Mouse (Mus musculus) forebrain, embryonic 14.5 days (tissue): ENCODE measurements around the gene Ezr. TPM values are rescaled to one million over a fixed set of nuclear protein-coding genes. Genes with fewer than 3 reads are reported as not detected.

Experiments used
- ATAC-seq: fragments of 200-750 bp; cut with Nextera tagmentation; 2 replicates; pipeline ENCODE4 v1.8.0; 2017; ENCODE audit warnings: mild to moderate bottlenecking, moderate library complexity
- DNase-seq: peaks from one replicate; pipeline ENCODE4 v3.0.0-alpha.2; 2015; ENCODE audit warnings: low spot score
- H3K27ac ChIP-seq: fragments of 300-500 bp; sonication (generic); 2 replicates; pipeline ENCODE4 v1.5.1; 2014; ENCODE audit warnings: low read depth, mild to moderate bottlenecking, control low read depth, low read length, moderate library complexity
- H3K27me3 ChIP-seq: fragments of 300-500 bp; sonication (generic); replicated peaks from 2 replicates; pipeline ENCODE4 v1.6.1; 2014; ENCODE audit warnings: low read length, control low read depth, mixed read lengths; ENCODE audit not compliant: control insufficient read depth, insufficient read depth
- H3K36me3 ChIP-seq: fragments of 300-500 bp; sonication (generic); 2 replicates; pipeline ENCODE4 v1.6.1; 2014; ENCODE audit warnings: low read length, control low read depth; ENCODE audit not compliant: control insufficient read depth, insufficient read depth
- H3K4me1 ChIP-seq: fragments of 300-500 bp; sonication (generic); 2 replicates; pipeline ENCODE4 v1.6.1; 2014; ENCODE audit warnings: antibody characterized with exemption, low read length, control low read depth; ENCODE audit not compliant: control insufficient read depth, insufficient read depth
- H3K4me2 ChIP-seq: fragments of 300-500 bp; sonication (generic); 2 replicates; pipeline ENCODE4 v1.6.1; 2014; ENCODE audit warnings: mild to moderate bottlenecking, control low read depth, low read length
- H3K4me3 ChIP-seq: fragments of 300-500 bp; sonication (generic); 2 replicates; pipeline ENCODE4 v1.5.1; 2014; ENCODE audit warnings: low read depth, low read length, control low read depth
- H3K9ac ChIP-seq: fragments of 300-500 bp; sonication (generic); 2 replicates; pipeline ENCODE4 v1.6.1; 2014; ENCODE audit warnings: mild to moderate bottlenecking, low read length, control low read depth, moderate library complexity
- H3K9me3 ChIP-seq: fragments of 300-500 bp; sonication (generic); replicated peaks from 2 replicates; pipeline ENCODE4 v1.6.1; 2016; ENCODE audit warnings: low read length, control low read depth, mixed read lengths; ENCODE audit not compliant: control insufficient read depth
- WGBS: fragments of 180-500 bp; shearing (Covaris S2); extraction: QIAGEN DNeasy Blood & Tissue Kit; methylation state at CpG from one replicate; pipeline ENCODE4 v1.1.7; 2014; 5-methylcytosine and 5-hydroxymethylcytosine counted together
- polyA plus RNA-seq: library from polyadenylated mRNA; unstranded; fragments of >200 nt; fragmentation: Nextera tagmentation; extraction: Ambion mirVana; gene quantifications from 2 replicates; pipeline ENCODE4 v1.2.1, GENCODE M21; 2014

Gene Ezr
- 94.0 and 101 TPM in 2 replicates for polyA plus RNA-seq

- WGBS, result under 1% methylated on average over 50 of the region's 52 CpGs
- peak within 1 kb of the TSS; percentile 72 for H3K27ac ChIP-seq
- H3K36me3 ChIP-seq, result no peaks in the 10 kb centered on the region
- peak within 1 kb of the TSS; percentile 67 for H3K4me3 ChIP-seq
- peak within 1 kb of the TSS; percentile 95 for H3K4me2 ChIP-seq
- H3K9ac ChIP-seq, result peak within 1 kb of the TSS; percentile 78
- H3K4me1 ChIP-seq, result peaks cover 6% of the 10 kb centered on the region
- peak; percentile 90 for DNase-seq
- no peaks in the 10 kb centered on the region for H3K9me3 ChIP-seq
- peak; percentile 85 for ATAC-seq
- no peaks in the 10 kb centered on the region for H3K27me3 ChIP-seq
These were observed at the start of gene Ezr for GRCm38 (mm10) chr17:6782611-6783005. TSS of gene Ezr (minus strand) at chr17:6782784.

GRCm38 (mm10) chr17:6830004-6830592 is 47.5 kb upstream of the Ezr start:
- WGBS, result 68% methylated on average over 1 of the region's 1 CpGs
- DNase-seq (no peak), ATAC-seq (no peak)
- Histone ChIP-seq H3K36me3 (no peaks in the 10 kb centered on the region), H3K9ac (no peak overlapping the region), H3K27ac (no peak overlapping the region), H3K4me1 (peaks cover 9% of the 10 kb centered on the region; the same call in 1 of the 2 replicates), H3K27me3 (no peaks in the 10 kb centered on the region), H3K9me3 (no peaks in the 10 kb centered on the region), H3K4me2 (no peak overlapping the region), H3K4me3 (no peak overlapping the region)

- H3K9ac ChIP-seq, result peak overlapping the region; percentile 73
- 83% methylated on average over 7 of the region's 7 CpGs for WGBS
- H3K27ac ChIP-seq, result peak overlapping the region; percentile 95
- peak overlapping the region; percentile 46 for H3K4me3 ChIP-seq
- H3K36me3 ChIP-seq, result no peaks in the 10 kb centered on the region
- H3K4me2 ChIP-seq, result peak overlapping the region; percentile 79
- ATAC-seq (no peak), DNase-seq (no peak)
- H3K9me3 ChIP-seq, result no peaks in the 10 kb centered on the region
- H3K4me1 ChIP-seq, result peaks cover 9% of the 10 kb centered on the region; the same call in 1 of the 2 replicates
- H3K27me3 ChIP-seq, result no peaks in the 10 kb centered on the region
These were observed 46.1 kb upstream of the Ezr start for GRCm38 (mm10) chr17:6828531-6829150.

- WGBS, result 2% methylated on average over 64 of the region's 64 CpGs
- Histone ChIP-seq H3K9me3 (no peaks in the 10 kb centered on the region), H3K27ac (peak overlapping the region; percentile 95), H3K4me3 (peak overlapping the region; percentile 46), H3K4me1 (peaks cover 9% of the 10 kb centered on the region; the same call in 1 of the 2 replicates), H3K9ac (peak overlapping the region; percentile 73), H3K27me3 (no peaks in the 10 kb centered on the region), H3K4me2 (peak overlapping the region; percentile 79), H3K36me3 (no peaks in the 10 kb centered on the region)
- DNase-seq (peak; percentile 98), ATAC-seq (peak; percentile 99)
These were observed 45.3 kb upstream of the Ezr start for GRCm38 (mm10) chr17:6827740-6828461.

- DNase-seq, result no peak
- peak overlapping the region; percentile 46 for H3K4me3 ChIP-seq
- ATAC-seq, result peak; percentile 32
- H3K4me1 ChIP-seq, result peaks cover 9% of the 10 kb centered on the region; the same call in 1 of the 2 replicates
- no peaks in the 10 kb centered on the region for H3K27me3 ChIP-seq
- no peaks in the 10 kb centered on the region for H3K9me3 ChIP-seq
- H3K4me2 ChIP-seq, result peak overlapping the region; percentile 79
- peak overlapping the region; percentile 73 for H3K9ac ChIP-seq
- 41% methylated on average over 10 of the region's 10 CpGs for WGBS
- H3K27ac ChIP-seq, result peak overlapping the region; percentile 95
- H3K36me3 ChIP-seq, result no peaks in the 10 kb centered on the region
These were observed 44.7 kb upstream of the Ezr start for GRCm38 (mm10) chr17:6827159-6827733.

GRCm38 (mm10) chr17:6816796-6817195 is 34.2 kb upstream of the Ezr start:
- Histone ChIP-seq H3K4me2 (no peak overlapping the region), H3K9ac (no peak overlapping the region), H3K4me3 (no peak overlapping the region), H3K4me1 (peaks cover 9% of the 10 kb centered on the region), H3K27ac (no peak overlapping the region), H3K9me3 (no peaks in the 10 kb centered on the region), H3K27me3 (no peaks in the 10 kb centered on the region), H3K36me3 (no peaks in the 10 kb centered on the region)
- 84% methylated on average over 5 of the region's 5 CpGs for WGBS
- DNase-seq, result no peak
- no peak for ATAC-seq

- no peak overlapping the region for H3K27ac ChIP-seq
- no peak for ATAC-seq
- no peak overlapping the region for H3K4me2 ChIP-seq
- no peaks in the 10 kb centered on the region for H3K9me3 ChIP-seq
- peaks cover 9% of the 10 kb centered on the region for H3K4me1 ChIP-seq
- H3K27me3 ChIP-seq, result no peaks in the 10 kb centered on the region
- no peak overlapping the region for H3K4me3 ChIP-seq
- DNase-seq, result no peak
- WGBS, result 79% methylated on average over 1 of the region's 1 CpGs
- no peaks in the 10 kb centered on the region for H3K36me3 ChIP-seq
- no peak overlapping the region for H3K9ac ChIP-seq
These were observed 33.6 kb upstream of the Ezr start for GRCm38 (mm10) chr17:6816151-6816550.

GRCm38 (mm10) chr17:6814656-6815055 is 32.1 kb upstream of the Ezr start:
- ATAC-seq (peak; percentile 44; the same call in 1 of the 2 replicates), DNase-seq (peak; percentile 53)
- Histone ChIP-seq H3K27me3 (no peaks in the 10 kb centered on the region), H3K9ac (no peak overlapping the region), H3K4me1 (peaks cover 9% of the 10 kb centered on the region), H3K4me3 (no peak overlapping the region), H3K4me2 (no peak overlapping the region), H3K27ac (no peak overlapping the region), H3K36me3 (no peaks in the 10 kb centered on the region), H3K9me3 (no peaks in the 10 kb centered on the region)
- 53% methylated on average over 4 of the region's 4 CpGs for WGBS
